Mouse (Mus musculus): ENCODE data around the gene Lmntd1.
A peak's percentile ranks its signal among the peaks of the same experiment; 100 is the strongest.

Gene Lmntd1

DNA sequence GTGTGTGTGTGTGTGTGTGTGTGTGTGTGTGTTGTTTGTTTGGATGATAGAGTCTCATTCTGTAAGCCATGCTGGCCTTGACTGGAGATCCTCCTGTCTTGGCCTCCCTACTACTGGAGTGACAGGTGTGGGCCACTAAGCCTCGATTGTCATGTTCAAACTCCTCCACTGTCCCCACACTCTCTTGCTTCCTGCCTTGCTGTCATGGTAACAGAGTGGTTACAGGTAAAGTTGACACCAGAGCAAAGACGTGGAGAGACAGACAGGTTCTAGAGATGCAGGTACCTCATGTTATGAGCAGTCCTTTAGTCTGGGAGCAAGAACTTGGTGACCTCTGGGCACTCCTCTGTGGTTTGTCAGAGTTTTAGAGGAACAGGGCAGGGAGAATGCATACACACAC is 239.7 kb downstream of the Lmntd1 start:
- DNase-seq = no peak

- peak; percentile 56 for DNase-seq
These were observed 240.4 kb downstream of the Lmntd1 start for GRCm38 (mm10) chr6:145373712-145374221.

GRCm38 (mm10) chr6:145372066-145372465 is 242.1 kb downstream of the Lmntd1 start:
- DNase-seq = no peak

DNA sequence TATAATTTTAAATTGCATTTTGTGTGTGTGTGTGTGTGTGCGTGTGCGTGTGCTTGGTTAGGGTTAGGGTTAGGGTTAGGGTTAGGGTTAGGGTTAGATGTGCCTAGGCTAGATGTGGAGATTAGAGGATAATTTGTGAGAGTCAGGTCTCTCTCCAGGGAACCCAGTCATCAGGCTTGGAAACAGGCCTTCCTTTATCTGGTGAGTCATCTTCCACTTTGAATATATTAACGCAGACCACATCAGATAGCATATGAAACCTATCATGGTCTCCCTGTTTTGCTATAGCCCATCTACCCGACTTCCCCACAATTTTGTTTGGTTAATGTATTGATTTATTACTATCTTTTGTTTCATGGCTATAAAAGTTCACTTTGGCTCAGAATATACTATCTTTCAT is 242.5 kb downstream of the Lmntd1 start:
- no peak for DNase-seq

GRCm38 (mm10) chr6:145370302-145370701 is 243.8 kb downstream of the Lmntd1 start:
- DNase-seq = no peak

GRCm38 (mm10) chr6:145369290-145369689 is 244.8 kb downstream of the Lmntd1 start:
- no peak for DNase-seq

DNA sequence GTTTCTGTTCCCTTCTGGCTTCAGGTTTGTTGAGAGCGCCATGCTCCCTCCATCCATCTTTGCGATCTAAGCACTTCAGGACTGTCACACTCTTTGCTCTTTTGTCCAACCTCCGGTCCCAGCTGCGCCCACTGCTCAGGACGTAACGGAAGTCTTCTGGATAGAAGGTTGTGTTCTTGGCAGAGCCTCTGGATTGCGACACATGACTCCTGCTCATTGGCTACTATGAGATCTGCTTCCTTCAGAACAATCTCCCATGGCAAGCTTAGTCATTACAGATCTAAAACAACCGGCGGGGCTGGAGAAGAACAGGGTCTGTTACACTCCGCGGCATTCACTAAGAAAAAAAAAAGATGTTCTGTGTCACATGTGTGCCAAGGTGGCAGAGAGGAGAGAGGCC is 247.6 kb downstream of the Lmntd1 start:
- no peak for DNase-seq

DNA sequence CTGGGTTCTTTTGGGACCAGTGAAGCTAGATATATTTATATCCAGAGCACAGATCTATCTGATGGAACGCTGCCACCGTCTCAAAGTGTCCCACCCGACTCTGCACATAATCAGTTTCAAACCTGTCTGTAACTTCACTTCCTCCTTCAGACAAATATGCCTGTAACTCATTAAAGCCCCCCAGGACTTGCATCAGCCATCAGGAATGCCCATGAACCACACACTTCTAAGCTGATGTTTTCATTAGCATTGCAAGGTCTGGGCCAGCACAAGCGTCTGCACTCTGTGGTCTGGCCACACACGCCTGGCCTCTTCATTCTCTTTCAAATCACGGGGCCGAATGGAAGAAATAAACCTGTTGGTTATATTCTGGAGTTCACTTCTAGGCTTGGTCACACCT is 250.4 kb downstream of the Lmntd1 start:
- DNase-seq = no peak

DNA sequence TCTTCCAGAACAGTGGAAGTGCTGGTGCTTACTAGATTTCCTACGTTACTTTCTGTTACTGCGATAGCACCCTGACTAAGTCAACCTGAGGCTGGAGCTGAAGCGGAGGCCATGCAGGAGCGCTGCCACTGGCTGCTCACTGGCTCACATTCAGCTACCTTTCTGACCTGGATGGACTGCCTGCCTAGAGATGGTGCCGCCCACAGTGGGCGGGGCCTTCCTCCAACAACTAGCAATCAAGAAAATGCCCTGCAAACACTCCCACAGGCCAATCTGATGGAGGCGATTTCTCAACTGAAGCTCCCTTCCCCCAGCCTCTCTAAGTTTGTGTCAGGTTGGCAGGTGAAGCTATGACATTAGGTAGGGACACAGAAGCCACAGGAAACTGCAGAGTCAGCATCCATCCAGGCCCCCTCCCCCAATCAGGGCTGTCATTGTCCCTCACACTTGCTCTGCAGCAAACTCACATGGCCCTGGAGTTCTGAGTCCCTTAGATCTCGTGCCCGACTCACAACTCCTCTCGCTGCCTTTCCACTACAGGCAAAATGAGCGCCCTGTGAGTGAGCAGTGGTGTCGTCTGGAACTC is 252.9 kb downstream of the Lmntd1 start:
- DNase-seq = no peak

GRCm38 (mm10) chr6:145359470-145360430 is 254.4 kb downstream of the Lmntd1 start:
- DNase-seq = peak; percentile 65

DNA sequence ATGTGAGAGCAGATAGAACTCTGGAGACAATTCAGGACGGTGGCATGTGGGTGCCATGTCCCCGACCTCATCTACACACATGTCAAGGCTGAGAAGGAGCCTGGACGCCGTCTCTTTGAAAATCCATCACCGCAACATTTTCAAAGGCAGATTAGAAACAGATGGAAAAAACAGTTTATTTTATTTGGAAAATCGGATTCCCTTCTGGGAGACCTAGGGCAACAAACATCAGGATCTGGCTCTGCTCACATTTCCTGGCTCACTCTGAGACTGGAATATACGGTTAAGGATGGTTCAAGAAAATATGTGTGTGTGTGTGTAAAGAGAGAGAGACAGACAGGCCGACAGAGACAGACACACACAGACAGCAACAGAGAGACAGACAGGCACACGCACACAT is 256.1 kb downstream of the Lmntd1 start:
- DNase-seq = no peak

DNA sequence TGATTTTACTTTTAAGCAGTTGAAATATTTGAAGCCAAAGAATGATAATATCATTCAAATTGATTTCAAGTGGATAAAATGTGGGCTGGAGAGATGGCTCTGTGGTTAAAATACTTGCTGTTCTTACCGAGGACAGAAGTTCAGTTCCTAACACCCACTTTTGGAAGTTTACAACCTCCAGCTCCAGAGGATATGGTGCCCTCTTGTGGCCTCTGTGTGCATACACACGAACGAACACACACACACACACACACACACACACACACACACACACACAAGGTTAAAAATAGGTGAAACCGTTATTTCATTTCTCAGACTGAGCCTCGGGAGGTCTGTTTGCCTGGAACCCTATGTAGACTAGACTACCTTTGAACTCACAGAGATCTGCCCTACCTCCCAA is 260.3 kb downstream of the Lmntd1 start:
- no peak for DNase-seq

DNA sequence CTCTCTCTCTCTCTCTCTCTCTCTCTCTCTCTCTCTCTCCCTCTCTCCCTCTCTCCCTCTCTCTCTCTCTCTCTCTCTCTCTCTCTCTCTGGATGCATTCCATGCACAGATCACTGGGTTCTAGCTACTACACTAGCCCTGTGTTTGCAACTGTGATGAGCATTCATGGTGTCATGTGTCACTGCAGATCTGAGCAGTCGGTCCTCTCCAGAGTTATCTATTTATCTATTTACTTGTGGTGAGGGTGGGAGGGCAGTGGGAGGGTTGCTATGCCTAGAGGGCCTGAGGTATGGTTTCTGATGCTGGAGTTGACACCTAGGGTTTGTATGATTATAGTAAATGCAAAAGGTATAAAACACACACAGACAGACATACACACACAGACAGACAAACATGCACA is 261.4 kb downstream of the Lmntd1 start:
- DNase-seq = no peak

DNA sequence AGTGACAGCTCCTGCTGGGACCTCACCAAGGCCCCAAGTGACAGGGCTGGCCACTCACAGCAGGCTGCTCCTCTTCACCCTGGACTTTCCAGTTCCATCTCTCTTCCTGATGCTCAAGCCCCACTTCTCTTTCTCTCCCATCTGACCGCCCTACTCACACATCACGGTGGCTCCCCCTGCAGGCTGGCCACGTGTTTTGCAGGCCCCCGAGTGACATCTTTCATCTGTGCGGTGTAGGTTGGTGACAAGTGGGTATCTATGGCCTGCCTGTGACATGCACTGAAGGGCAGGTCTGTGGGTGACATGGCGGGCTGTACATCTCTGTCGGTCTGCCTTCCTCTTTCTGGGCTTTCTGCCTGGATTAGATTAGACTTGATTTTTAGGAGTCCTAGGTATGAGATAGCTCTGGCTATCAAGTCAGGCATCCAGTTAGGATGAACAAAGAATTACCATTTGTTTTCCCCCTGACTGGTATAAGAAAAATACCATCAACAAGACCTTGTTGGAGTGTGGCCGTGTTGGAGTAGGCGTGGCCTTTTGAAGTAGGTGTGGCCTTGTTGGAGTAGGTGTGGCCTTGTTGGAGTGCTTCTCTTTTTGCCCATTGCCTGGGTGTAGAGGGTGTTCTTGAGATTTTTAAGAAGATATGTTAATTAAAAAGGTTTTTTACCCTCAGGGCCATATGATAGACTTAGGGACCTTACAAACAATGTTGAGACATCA is 265.8 kb downstream of the Lmntd1 start:
- DNase-seq = no peak

GRCm38 (mm10) chr6:145347641-145348040 is 266.5 kb downstream of the Lmntd1 start:
- DNase-seq = no peak

- DNase-seq = no peak
These were observed 267.1 kb downstream of the Lmntd1 start for GRCm38 (mm10) chr6:145346789-145347557.

DNA sequence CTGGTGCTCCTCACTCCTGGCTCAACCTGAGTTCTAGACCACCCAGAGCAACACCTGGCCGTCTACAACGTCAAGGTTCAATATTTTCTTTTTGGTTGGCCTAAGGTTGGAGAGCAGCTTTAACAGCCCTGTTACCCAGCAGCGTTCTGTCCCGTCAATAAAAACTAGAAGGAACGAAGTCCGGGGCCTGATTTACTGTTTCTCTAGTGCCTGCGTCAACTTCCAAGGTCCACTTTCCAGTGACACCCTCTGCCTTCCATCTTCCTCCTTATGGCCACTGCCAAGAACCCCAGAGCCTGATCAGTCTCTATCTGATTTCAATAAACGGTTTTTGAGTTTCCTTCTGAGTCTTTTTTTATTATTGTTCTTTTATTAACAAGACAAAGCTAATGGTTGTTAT is 267.8 kb downstream of the Lmntd1 start:
- no peak for DNase-seq

DNA sequence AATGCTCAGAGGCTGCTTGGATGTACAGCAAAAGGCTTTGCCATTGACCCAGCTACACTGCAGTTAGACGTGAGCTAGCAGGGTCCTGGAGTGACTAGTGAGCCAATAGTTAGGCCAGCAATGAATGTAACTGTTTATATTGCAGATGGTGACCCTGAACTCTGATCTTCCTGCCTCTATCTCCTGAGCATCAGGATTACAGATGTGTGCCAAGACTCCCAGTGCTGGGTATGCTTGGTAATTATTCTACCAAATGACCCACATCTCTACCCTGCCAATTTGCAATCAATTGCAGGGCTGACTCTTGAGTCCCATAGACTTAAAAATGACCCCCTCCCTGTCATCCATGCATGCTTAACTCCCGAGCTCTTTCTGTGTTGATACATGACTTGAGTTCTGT is 269.4 kb downstream of the Lmntd1 start:
- no peak for DNase-seq

- no peak for DNase-seq
These were observed 270.7 kb downstream of the Lmntd1 start for GRCm38 (mm10) chr6:145343457-145343856.

DNA sequence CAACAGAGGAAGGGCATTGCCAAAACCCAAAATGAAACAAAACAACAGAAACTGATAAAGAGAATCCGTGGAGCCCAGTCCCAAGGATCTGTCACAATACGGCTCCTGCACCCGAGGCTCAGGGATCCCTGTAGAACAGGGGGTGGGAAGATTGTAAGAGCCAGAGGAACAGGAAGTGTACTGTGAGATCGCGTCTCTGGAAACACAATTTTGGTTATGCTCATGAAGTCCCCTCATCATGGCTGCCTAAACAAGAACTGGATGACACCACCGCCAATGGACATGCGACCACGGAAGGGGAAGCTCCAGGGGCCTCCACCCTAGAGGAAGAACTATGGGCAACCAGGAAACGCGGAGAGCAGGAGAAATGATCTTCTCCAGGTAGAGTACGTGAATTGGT is 271.3 kb downstream of the Lmntd1 start:
- DNase-seq = no peak

- peak; percentile 88 for DNase-seq
These were observed 272.6 kb downstream of the Lmntd1 start for GRCm38 (mm10) chr6:145341301-145342193.
